In genomic region chr11:107299511-107300120, GRCm38 (mm10) we compare ENCODE assay signal across 19 mouse cellular contexts.
A peak's percentile ranks its signal among the peaks of the same experiment; 100 is the strongest.
DNase-seq lines count a peak whose midpoint lies in the region; ATAC-seq and TF ChIP-seq lines count a peak whose summit lies in the region.
"Had no signal": no experiment of that assay in that cellular context is flagged by ENCODE, and none has a peak within 500 bp of the region (broad histone marks: within the 10 kb centered on the region; RNA-seq: fewer than 3 reads in every experiment).

No protein-coding gene starts in this region.

- no peak overlapping the region for H3K9ac ChIP-seq in CH12.LX (ENCODE audit: insufficient read depth, low read depth)

- TF ChIP-seq POLR2A in CH12.LX (IDR thresholded peaks at IDR 0.05; ENCODE audit: low read depth, low read length) = no peak

- H3K9me3 ChIP-seq in CH12.LX (replicated peaks; ENCODE audit: low read length) = peaks cover 7% of the 10 kb centered on the region

- in situ Hi-C loops in CH12.LX (cut with MboI; ENCODE audit: low pct_ligation_motif_present, low pct_unique_long_range_greater_than_20kb, low sequenced_read_pairs) = no loop called here

- no peak overlapping the region for H3K27ac ChIP-seq in CH12.LX (ENCODE audit: insufficient read depth, low read depth)

- DNase-seq in A20 (ENCODE audit: low read depth, low spot score) (peak; percentile 95), CH12.LX (ENCODE audit: extremely low read depth) (peak; percentile 58)
- DNase-seq in cerebellum, postnatal 10 days = no peak
- DNase-seq: adrenal gland, adult 2 months; adrenal gland, adult 8-10 months; adrenal gland, postnatal 10 days; adrenal gland, postnatal 14 days; adrenal gland, postnatal 25 days; adrenal gland, postnatal 36 days; B cell, adult 2 months; cerebellum, adult 11 months; cerebellum, adult 11-12 months; cerebellum, adult 18-20 months; cerebellum, adult 2 months; cerebellum, adult 8-10 months had no signal

- ATAC-seq in erythroid progenitor cell, adult 5-6 weeks (replicated peaks; ENCODE audit: low FRiP score, poor library complexity, severe bottlenecking) = no peak
- ATAC-seq: activated CD4-positive, CD25-positive, alpha-beta regulatory T cell, adult 4 months; CD4-positive, CD25-positive, alpha-beta regulatory T cell, adult 4 months; Patski had no signal

- TF ChIP-seq RAD21 in CH12.LX (IDR thresholded peaks at IDR 0.05; ENCODE audit: low read depth, low read length) = no peak

- TF ChIP-seq CTCF in CH12.LX (conservative IDR thresholded peaks at IDR 0.05 in 1 of 2, IDR thresholded peaks at IDR 0.05 in 1 of 2; ENCODE audit: low read depth in 2 of 2, low read length in 2 of 2) = no peak

- TF ChIP-seq EP300 in CH12.LX (IDR thresholded peaks at IDR 0.05; ENCODE audit: low read length) = no peak

- no peaks in the 10 kb centered on the region for H3K36me3 ChIP-seq in CH12.LX (replicated peaks in 1 of 2; ENCODE audit: control insufficient read depth in 1 of 2, insufficient read depth in 1 of 2, low read length in 1 of 2)

- H3K4me1 ChIP-seq in CH12.LX (ENCODE audit: control insufficient read depth in 1 of 2, insufficient read depth in 2 of 2) = peaks cover 8 to 42% of the 10 kb centered on the region in 2 experiments

- dilution Hi-C loops in CH12.LX (cut with MboI; ENCODE audit: extremely low pct_ligation_motif_present, extremely low pct_unique_long_range_greater_than_20kb, low sequenced_read_pairs) = no loop called here

- H3K79me2 ChIP-seq in CH12.LX (replicated peaks; ENCODE audit: control insufficient read depth, extremely low read depth, insufficient read depth, poor library complexity, severe bottlenecking) = no peaks in the 10 kb centered on the region

- no peak overlapping the region for H3K4me2 ChIP-seq in CH12.LX (ENCODE audit: insufficient read depth, low read depth, poor library complexity, severe bottlenecking)

- H3K27me3 ChIP-seq in CH12.LX (replicated peaks) = no peaks in the 10 kb centered on the region
- H3K27me3 ChIP-seq: Patski had no signal

- H3K4me3 ChIP-seq in CH12.LX (replicated peaks in 1 of 3; ENCODE audit: low read depth in 2 of 3, low read length in 2 of 3, poor library complexity in 1 of 3) = no peak overlapping the region

TF ChIP-seq in CH12.LX, 34 proteins besides CTCF, POLR2A, EP300 and RAD21:
- TF ChIP-seq CHD2 (IDR thresholded peaks at IDR 0.05; ENCODE audit: low read length) (no peak), MEF2A (IDR thresholded peaks at IDR 0.05; ENCODE audit: borderline replicate concordance, low read depth, low read length) (no peak), USF2 (conservative IDR thresholded peaks at IDR 0.05; ENCODE audit: low read depth, low read length) (no peak), E2F4 (IDR thresholded peaks at IDR 0.05; ENCODE audit: insufficient replicate concordance, low read depth, low read length) (no peak), ETS1 (conservative IDR thresholded peaks at IDR 0.05; ENCODE audit: low read depth, low read length) (no peak), POLR2AphosphoS2 (IDR thresholded peaks at IDR 0.05; ENCODE audit: low read depth, low read length) (no peak), SIN3A (IDR thresholded peaks at IDR 0.05; ENCODE audit: low read length) (no peak), UBTF (IDR thresholded peaks at IDR 0.05; ENCODE audit: low read depth, low read length) (no peak), IRF4 (IDR thresholded peaks at IDR 0.05; ENCODE audit: low read depth, low read length) (no peak), BHLHE40 (IDR thresholded peaks at IDR 0.05; ENCODE audit: low read depth, low read length) (no peak), MAZ (IDR thresholded peaks at IDR 0.05; ENCODE audit: low read depth, low read length) (no peak)

Comparison
In these comparisons a context has a peak if more than half of its experiments do, and no peak if none do; other contexts are left out.
1. DNase-seq: peak in A20 (single experiment) and CH12.LX (single experiment); none in cerebellum, postnatal 10 days (0 of 2).